In the genomic region with DNA sequence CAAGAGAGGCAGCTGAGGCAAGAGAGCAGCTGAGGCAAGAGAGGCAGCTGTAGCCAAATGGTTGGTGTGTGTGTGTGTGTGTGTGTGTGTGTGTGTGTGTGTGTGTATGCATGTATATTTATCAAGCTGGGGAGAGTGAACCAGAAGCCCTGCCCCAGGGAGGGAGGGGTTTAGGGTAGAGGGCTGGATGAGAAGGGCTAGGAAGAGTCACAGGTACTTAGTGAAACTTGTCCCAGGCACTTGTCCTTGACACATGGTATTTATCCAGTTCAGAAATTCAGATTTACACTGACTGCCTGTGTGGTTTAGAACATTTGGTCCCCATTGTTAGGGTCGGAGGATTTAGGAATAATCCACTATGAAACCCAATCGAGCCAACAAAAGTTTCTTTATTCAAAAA, we compare ENCODE assay signal across 13 mouse cellular contexts.
"Had no signal": no experiment of that assay in that cellular context is flagged by ENCODE, and none has a peak within 500 bp of the region (broad histone marks: within the 10 kb centered on the region; RNA-seq: fewer than 3 reads in every experiment).

No protein-coding gene starts in this region.

- ATAC-seq: liver, embryonic 12.5 days had no signal

- H3K9me3 ChIP-seq: limb, embryonic 15.5 days; liver, embryonic 12.5 days; stomach, embryonic 15.5 days had no signal

- H3K4me3 ChIP-seq: limb, embryonic 15.5 days; liver, embryonic 12.5 days; stomach, embryonic 15.5 days had no signal

- H3K4me1 ChIP-seq: limb, embryonic 15.5 days; liver, embryonic 12.5 days; stomach, embryonic 15.5 days had no signal

- H3K27me3 ChIP-seq: limb, embryonic 15.5 days; liver, embryonic 12.5 days; stomach, embryonic 15.5 days had no signal

- H3K9ac ChIP-seq: limb, embryonic 15.5 days; liver, embryonic 12.5 days; lung, embryonic 14.5 days; stomach, embryonic 15.5 days had no signal

- H3K27ac ChIP-seq: kidney, postnatal 0 days; limb, embryonic 15.5 days; liver, embryonic 12.5 days; stomach, embryonic 15.5 days had no signal

- H3K36me3 ChIP-seq: limb, embryonic 15.5 days; liver, embryonic 12.5 days; stomach, embryonic 15.5 days had no signal

- DNase-seq: kidney, adult 11 months; kidney, adult 9 months; kidney, postnatal 36 days; layer of hippocampus, adult 9-11 months; layer of hippocampus, postnatal 36 days; lung, embryonic 14.5 days; lung, postnatal 10 days; lung, postnatal 4 days; right cerebral cortex, postnatal 14 days had no signal

- H3K4me2 ChIP-seq: limb, embryonic 15.5 days; liver, embryonic 12.5 days; lung, embryonic 14.5 days; stomach, embryonic 15.5 days had no signal
